Mouse (Mus musculus): Measurements from ENCODE around the gene Dennd4c. TPM values are rescaled to one million over a fixed set of nuclear protein-coding genes. Genes with fewer than 3 reads are reported as not detected.

Gene Dennd4c
- polyA plus RNA-seq, 1 experiment = 7.0 TPM

DNA sequence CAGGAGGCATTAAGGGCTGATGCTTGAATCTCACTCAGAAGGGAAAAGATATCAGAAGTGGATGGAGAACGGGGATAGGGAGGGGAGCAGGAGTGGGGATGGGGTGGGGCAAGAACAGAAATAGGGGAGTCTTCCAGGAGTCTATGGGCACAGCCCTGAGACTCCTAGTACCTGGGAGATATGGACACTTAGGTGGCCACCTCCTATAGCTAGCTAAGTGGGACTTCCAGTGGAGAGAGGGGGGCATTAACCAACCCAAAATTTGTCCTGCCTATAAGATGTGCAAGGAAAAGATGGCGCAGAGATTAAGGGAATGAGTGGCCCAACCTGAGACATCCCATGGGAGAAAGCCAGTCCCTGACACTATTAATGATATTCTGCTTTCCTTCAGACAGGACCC, 103.0 kb downstream of the Dennd4c start:
- no peak overlapping the region for H3K4me3 ChIP-seq (ENCODE audit: control insufficient read depth, low read depth, low read length)
- H3K4me1 ChIP-seq (ENCODE audit: control insufficient read depth, insufficient read depth, low read length) = no peaks in the 10 kb centered on the region
- TF ChIP-seq POLR2A (IDR thresholded peaks at IDR 0.05; ENCODE audit: control insufficient read depth, low read depth, low read length) = no peak
- no peak for TF ChIP-seq CTCF (IDR thresholded peaks at IDR 0.05; ENCODE audit: control insufficient read depth, insufficient read depth, insufficient replicate concordance, low read depth, low read length)
- H3K27me3 ChIP-seq (ENCODE audit: control insufficient read depth, insufficient read depth, low read length) = no peaks in the 10 kb centered on the region
- H3K36me3 ChIP-seq (ENCODE audit: control insufficient read depth, insufficient read depth, low read length) = no peaks in the 10 kb centered on the region
- H3K27ac ChIP-seq (ENCODE audit: control insufficient read depth, insufficient read depth, low read depth, low read length) = no peak overlapping the region

- H3K27me3 ChIP-seq (ENCODE audit: control insufficient read depth, insufficient read depth, low read length) = no peaks in the 10 kb centered on the region
- no peak overlapping the region for H3K27ac ChIP-seq (ENCODE audit: control insufficient read depth, insufficient read depth, low read depth, low read length)
- H3K4me1 ChIP-seq (ENCODE audit: control insufficient read depth, insufficient read depth, low read length) = no peaks in the 10 kb centered on the region
- TF ChIP-seq CTCF (IDR thresholded peaks at IDR 0.05; ENCODE audit: control insufficient read depth, insufficient read depth, insufficient replicate concordance, low read depth, low read length) (no peak), POLR2A (IDR thresholded peaks at IDR 0.05; ENCODE audit: control insufficient read depth, low read depth, low read length) (no peak)
- no peaks in the 10 kb centered on the region for H3K36me3 ChIP-seq (ENCODE audit: control insufficient read depth, insufficient read depth, low read length)
- H3K4me3 ChIP-seq (ENCODE audit: control insufficient read depth, low read depth, low read length) = no peak overlapping the region
Measured at GRCm38 (mm10) chr4:86852018-86852417, 103.7 kb downstream of the Dennd4c start.

GRCm38 (mm10) chr4:86852813-86853590, 104.6 kb downstream of the Dennd4c start:
- H3K4me3 ChIP-seq (ENCODE audit: control insufficient read depth, low read depth, low read length) = no peak overlapping the region
- TF ChIP-seq CTCF (IDR thresholded peaks at IDR 0.05; ENCODE audit: control insufficient read depth, insufficient read depth, insufficient replicate concordance, low read depth, low read length) (no peak), POLR2A (IDR thresholded peaks at IDR 0.05; ENCODE audit: control insufficient read depth, low read depth, low read length) (no peak)
- H3K4me1 ChIP-seq (ENCODE audit: control insufficient read depth, insufficient read depth, low read length) = peaks cover under 1% of the 10 kb centered on the region
- H3K27ac ChIP-seq (ENCODE audit: control insufficient read depth, insufficient read depth, low read depth, low read length) = no peak overlapping the region
- H3K36me3 ChIP-seq (ENCODE audit: control insufficient read depth, insufficient read depth, low read length) = no peaks in the 10 kb centered on the region
- no peaks in the 10 kb centered on the region for H3K27me3 ChIP-seq (ENCODE audit: control insufficient read depth, insufficient read depth, low read length)

DNA sequence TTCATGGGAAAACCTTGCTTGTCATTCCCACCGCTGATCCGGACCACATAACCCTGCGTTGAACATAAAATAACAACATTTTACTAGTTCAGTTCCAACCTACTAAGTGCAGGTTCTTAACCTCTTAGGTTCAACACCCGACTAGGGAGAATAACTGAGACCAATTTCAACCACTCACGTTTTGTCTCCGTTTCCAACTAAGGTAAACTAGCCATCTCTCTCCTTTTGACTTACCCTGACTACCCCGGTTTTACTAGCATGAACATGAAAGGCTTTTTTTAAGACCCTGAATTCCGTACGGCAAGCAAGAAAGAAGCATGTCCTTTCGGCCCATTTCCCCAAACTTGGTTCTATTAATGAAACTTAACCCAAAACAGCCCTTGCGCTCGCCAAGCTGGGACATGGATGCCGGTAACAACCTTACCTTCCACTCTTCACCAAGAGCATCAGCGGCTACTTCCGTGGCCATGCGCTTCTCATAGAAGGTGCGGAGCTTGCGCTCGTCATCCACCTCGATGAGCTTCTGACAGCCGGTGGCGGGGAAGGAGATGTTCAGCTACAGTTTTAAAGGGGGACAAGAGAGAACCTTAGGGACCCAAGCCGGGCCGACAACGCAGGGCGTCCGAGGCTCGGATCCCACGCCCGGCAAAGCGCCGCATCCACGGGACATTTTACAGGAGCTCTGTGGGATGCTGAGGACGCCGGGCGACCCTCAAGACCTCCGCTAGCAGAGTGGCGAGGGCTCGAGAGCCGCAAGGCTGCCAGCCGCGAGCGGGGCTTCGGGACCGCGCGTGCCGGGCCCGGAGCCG, 108.2 kb downstream of the Dennd4c start:
- H3K4me1 ChIP-seq (ENCODE audit: control insufficient read depth, insufficient read depth, low read length) = peaks cover 3% of the 10 kb centered on the region
- H3K27me3 ChIP-seq (ENCODE audit: control insufficient read depth, insufficient read depth, low read length) = no peaks in the 10 kb centered on the region
- TF ChIP-seq POLR2A (IDR thresholded peaks at IDR 0.05; ENCODE audit: control insufficient read depth, low read depth, low read length) (no peak), CTCF (IDR thresholded peaks at IDR 0.05; ENCODE audit: control insufficient read depth, insufficient read depth, insufficient replicate concordance, low read depth, low read length) (no peak)
- peak overlapping the region; percentile 87 for H3K27ac ChIP-seq (ENCODE audit: control insufficient read depth, insufficient read depth, low read depth, low read length)
- no peaks in the 10 kb centered on the region for H3K36me3 ChIP-seq (ENCODE audit: control insufficient read depth, insufficient read depth, low read length)
- peak overlapping the region; percentile 98 for H3K4me3 ChIP-seq (ENCODE audit: control insufficient read depth, low read depth, low read length)

DNA sequence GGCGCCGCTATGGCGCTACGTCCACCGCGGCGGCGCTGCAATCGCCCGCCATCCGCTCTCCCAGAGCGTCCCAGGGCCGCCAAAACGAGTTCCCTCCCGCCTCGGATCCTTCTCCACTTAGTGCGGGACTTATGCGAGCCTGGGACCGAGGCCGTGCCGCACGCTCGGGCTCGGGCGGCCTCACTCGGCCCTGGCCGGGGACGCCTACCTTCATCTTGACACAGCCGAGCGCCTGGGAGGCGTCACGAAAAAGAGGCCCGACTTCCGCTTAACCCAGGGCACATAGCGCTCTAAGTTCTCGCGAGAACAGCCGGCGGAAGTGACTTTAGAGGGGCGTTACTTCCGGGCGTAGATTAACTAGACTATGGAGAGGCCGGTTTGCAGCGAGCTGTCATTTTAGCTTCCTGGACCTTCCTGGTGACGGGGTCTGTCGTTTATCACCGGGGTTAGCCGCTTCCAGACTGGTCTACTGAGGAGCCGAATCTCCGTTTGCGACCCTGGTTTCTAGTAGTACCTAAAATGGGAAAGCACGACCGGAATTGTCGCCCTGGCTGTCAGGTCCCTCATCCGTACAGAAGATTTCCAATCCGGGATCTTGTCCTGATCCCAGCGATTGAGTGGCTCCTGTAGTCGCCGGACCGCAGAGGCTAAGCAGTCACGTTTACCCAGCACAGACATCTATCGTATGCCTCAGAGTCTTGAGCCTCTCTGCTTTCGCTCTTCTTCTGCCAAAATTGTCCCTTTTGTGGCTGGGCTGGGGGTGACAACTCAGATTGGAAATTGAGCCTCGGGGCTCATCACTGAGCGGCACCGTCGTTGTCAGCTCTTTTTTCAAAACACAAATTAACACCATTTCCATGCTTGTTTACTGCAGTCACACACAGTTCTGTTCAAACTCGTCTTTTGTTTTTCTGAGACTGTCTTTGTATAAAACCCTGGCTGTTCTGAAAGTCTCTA, 109.0 kb downstream of the Dennd4c start, which contains the start of gene Rps6:
Gene Rps6, minus strand, starts transcription at position 300 of the 957 bp plus-strand sequence.
- H3K4me3 ChIP-seq (ENCODE audit: control insufficient read depth, low read depth, low read length) = peak within 1 kb of the TSS; percentile 98
- peaks cover 3% of the 10 kb centered on the region for H3K4me1 ChIP-seq (ENCODE audit: control insufficient read depth, insufficient read depth, low read length)
- H3K27me3 ChIP-seq (ENCODE audit: control insufficient read depth, insufficient read depth, low read length) = no peaks in the 10 kb centered on the region
- peak; percentile 98 for TF ChIP-seq POLR2A (IDR thresholded peaks at IDR 0.05; ENCODE audit: control insufficient read depth, low read depth, low read length)
- TF ChIP-seq CTCF (IDR thresholded peaks at IDR 0.05; ENCODE audit: control insufficient read depth, insufficient read depth, insufficient replicate concordance, low read depth, low read length) = no peak
- H3K27ac ChIP-seq (ENCODE audit: control insufficient read depth, insufficient read depth, low read depth, low read length) = peak within 1 kb of the TSS; percentile 92
- H3K36me3 ChIP-seq (ENCODE audit: control insufficient read depth, insufficient read depth, low read length) = no peaks in the 10 kb centered on the region

GRCm38 (mm10) chr4:86858070-86858440, 109.7 kb downstream of the Dennd4c start:
- no peak overlapping the region for H3K27ac ChIP-seq (ENCODE audit: control insufficient read depth, insufficient read depth, low read depth, low read length)
- H3K4me1 ChIP-seq (ENCODE audit: control insufficient read depth, insufficient read depth, low read length) = peaks cover 3% of the 10 kb centered on the region
- TF ChIP-seq CTCF (IDR thresholded peaks at IDR 0.05; ENCODE audit: control insufficient read depth, insufficient read depth, insufficient replicate concordance, low read depth, low read length) (no peak), POLR2A (IDR thresholded peaks at IDR 0.05; ENCODE audit: control insufficient read depth, low read depth, low read length) (no peak)
- peak overlapping the region; percentile 98 for H3K4me3 ChIP-seq (ENCODE audit: control insufficient read depth, low read depth, low read length)
- H3K27me3 ChIP-seq (ENCODE audit: control insufficient read depth, insufficient read depth, low read length) = no peaks in the 10 kb centered on the region
- no peaks in the 10 kb centered on the region for H3K36me3 ChIP-seq (ENCODE audit: control insufficient read depth, insufficient read depth, low read length)

Data from testis, adult 2 months (tissue).